Mouse (Mus musculus): ENCODE results near the gene Birc5. TPM values are rescaled to one million over a fixed set of nuclear protein-coding genes. Genes with fewer than 3 reads are reported as not detected.

The Birc5 gene
- polyA plus RNA-seq, 1 experiment from 2014 or later = 215 TPM

- WGBS = 11% methylated on average over 6 of the region's 6 CpGs
- Histone ChIP-seq H3K9ac (no peak overlapping the region), H3K27ac (peak overlapping the region; percentile 54; the same call in 1 of the 2 replicates), H3K9me3 (replicated peaks) (no peaks in the 10 kb centered on the region), H3K27me3 (no peaks in the 10 kb centered on the region; the same call in 1 of the 2 replicates), H3K4me2 (no peak overlapping the region), H3K4me3 (no peak overlapping the region), H3K4me1 (replicated peaks) (peaks cover 48% of the 10 kb centered on the region), H3K36me3 (no peaks in the 10 kb centered on the region)
- no peak for ATAC-seq (replicated peaks; ENCODE audit: insufficient number of reproducible peaks, insufficient read depth, low FRiP score, low read depth)
These were observed 26.6 kb downstream of the Birc5 start for GRCm38 (mm10) chr11:117875681-117876080.

- Histone ChIP-seq H3K9me3 (replicated peaks) (no peaks in the 10 kb centered on the region), H3K27me3 (no peaks in the 10 kb centered on the region; the same call in 1 of the 2 replicates), H3K4me2 (peak overlapping the region; percentile 62), H3K9ac (peak overlapping the region; percentile 36; the same call in 1 of the 2 replicates), H3K27ac (peak overlapping the region; percentile 81), H3K4me3 (peak overlapping the region; percentile 24), H3K4me1 (replicated peaks) (peaks cover 60% of the 10 kb centered on the region), H3K36me3 (no peaks in the 10 kb centered on the region)
- peak; percentile 59 for ATAC-seq (replicated peaks; ENCODE audit: insufficient number of reproducible peaks, insufficient read depth, low FRiP score, low read depth)
- WGBS = 12% methylated on average over 13 of the region's 13 CpGs
These were observed 29.1 kb downstream of the Birc5 start for GRCm38 (mm10) chr11:117877917-117878745.

GRCm38 (mm10) chr11:117878892-117879291 is 29.8 kb downstream of the Birc5 start:
- peak overlapping the region; percentile 24; the same call in 1 of the 2 replicates for H3K4me3 ChIP-seq
- H3K4me1 ChIP-seq (replicated peaks) = peaks cover 56% of the 10 kb centered on the region
- no peaks in the 10 kb centered on the region for H3K9me3 ChIP-seq (replicated peaks)
- 41% methylated on average over 8 of the region's 8 CpGs for WGBS
- no peaks in the 10 kb centered on the region for H3K36me3 ChIP-seq
- H3K4me2 ChIP-seq = peak overlapping the region; percentile 62
- peak overlapping the region; percentile 81 for H3K27ac ChIP-seq
- ATAC-seq (replicated peaks; ENCODE audit: insufficient number of reproducible peaks, insufficient read depth, low FRiP score, low read depth) = no peak
- peak overlapping the region; percentile 36; the same call in 1 of the 2 replicates for H3K9ac ChIP-seq
- H3K27me3 ChIP-seq = no peaks in the 10 kb centered on the region; the same call in 1 of the 2 replicates

- no peaks in the 10 kb centered on the region for H3K9me3 ChIP-seq (replicated peaks)
- H3K36me3 ChIP-seq = no peaks in the 10 kb centered on the region
- peaks cover 56% of the 10 kb centered on the region for H3K4me1 ChIP-seq (replicated peaks)
- 78% methylated on average over 6 of the region's 6 CpGs for WGBS
- no peak overlapping the region for H3K4me3 ChIP-seq
- no peak overlapping the region for H3K9ac ChIP-seq
- H3K27me3 ChIP-seq = no peaks in the 10 kb centered on the region; the same call in 1 of the 2 replicates
- no peak overlapping the region for H3K4me2 ChIP-seq
- ATAC-seq (replicated peaks; ENCODE audit: insufficient number of reproducible peaks, insufficient read depth, low FRiP score, low read depth) = no peak
- no peak overlapping the region for H3K27ac ChIP-seq
These were observed 30.6 kb downstream of the Birc5 start for GRCm38 (mm10) chr11:117879676-117880075.

GRCm38 (mm10) chr11:117880336-117880976 is 31.4 kb downstream of the Birc5 start:
- H3K27ac ChIP-seq = no peak overlapping the region
- no peak overlapping the region for H3K4me3 ChIP-seq
- 80% methylated on average over 9 of the region's 9 CpGs for WGBS
- H3K9me3 ChIP-seq (replicated peaks) = no peaks in the 10 kb centered on the region
- peaks cover 49% of the 10 kb centered on the region for H3K4me1 ChIP-seq (replicated peaks)
- H3K9ac ChIP-seq = no peak overlapping the region
- H3K4me2 ChIP-seq = no peak overlapping the region
- ATAC-seq (replicated peaks; ENCODE audit: insufficient number of reproducible peaks, insufficient read depth, low FRiP score, low read depth) = no peak
- H3K27me3 ChIP-seq = no peaks in the 10 kb centered on the region; the same call in 1 of the 2 replicates
- no peaks in the 10 kb centered on the region for H3K36me3 ChIP-seq

GRCm38 (mm10) chr11:117880977-117881358 is 31.9 kb downstream of the Birc5 start:
- H3K9ac ChIP-seq = no peak overlapping the region
- H3K9me3 ChIP-seq (replicated peaks) = no peaks in the 10 kb centered on the region
- H3K27me3 ChIP-seq = no peaks in the 10 kb centered on the region; the same call in 1 of the 2 replicates
- no peak for ATAC-seq (replicated peaks; ENCODE audit: insufficient number of reproducible peaks, insufficient read depth, low FRiP score, low read depth)
- 67% methylated on average over 6 of the region's 6 CpGs for WGBS
- no peak overlapping the region for H3K4me3 ChIP-seq
- no peaks in the 10 kb centered on the region for H3K36me3 ChIP-seq
- H3K27ac ChIP-seq = 0 out of 2 replicates have a peak overlapping the region, but pooled peaks have one; percentile 50
- peaks cover 46% of the 10 kb centered on the region for H3K4me1 ChIP-seq (replicated peaks)
- no peak overlapping the region for H3K4me2 ChIP-seq

- peaks cover 45% of the 10 kb centered on the region for H3K4me1 ChIP-seq (replicated peaks)
- H3K9ac ChIP-seq = no peak overlapping the region
- no peak for ATAC-seq (replicated peaks; ENCODE audit: insufficient number of reproducible peaks, insufficient read depth, low FRiP score, low read depth)
These were observed 32.7 kb downstream of the Birc5 start for GRCm38 (mm10) chr11:117881787-117882186.

GRCm38 (mm10) chr11:117882208-117882607 is 33.2 kb downstream of the Birc5 start:
- no peak overlapping the region for H3K4me3 ChIP-seq
- no peaks in the 10 kb centered on the region for H3K36me3 ChIP-seq
- 72% methylated on average over 1 of the region's 1 CpGs for WGBS
- no peaks in the 10 kb centered on the region for H3K9me3 ChIP-seq (replicated peaks)
- H3K9ac ChIP-seq = no peak overlapping the region
- no peak for ATAC-seq (replicated peaks; ENCODE audit: insufficient number of reproducible peaks, insufficient read depth, low FRiP score, low read depth)
- H3K4me2 ChIP-seq = no peak overlapping the region
- H3K4me1 ChIP-seq (replicated peaks) = peaks cover 45% of the 10 kb centered on the region
- no peaks in the 10 kb centered on the region; the same call in 1 of the 2 replicates for H3K27me3 ChIP-seq
- H3K27ac ChIP-seq = peak overlapping the region; percentile 50

More at GRCm38 (mm10) chr11:117881787-117882186, 32.7 kb downstream of the Birc5 start:
- H3K27me3 ChIP-seq = no peaks in the 10 kb centered on the region; the same call in 1 of the 2 replicates
- no peaks in the 10 kb centered on the region for H3K36me3 ChIP-seq
- H3K4me3 ChIP-seq = no peak overlapping the region
- H3K4me2 ChIP-seq = no peak overlapping the region
- H3K27ac ChIP-seq = peak overlapping the region; percentile 50
- no peaks in the 10 kb centered on the region for H3K9me3 ChIP-seq (replicated peaks)
- WGBS = 18% methylated on average over 8 of the region's 8 CpGs

GRCm38 (mm10) chr11:117886000-117886399 is 36.9 kb downstream of the Birc5 start:
- Histone ChIP-seq H3K4me3 (no peak overlapping the region), H3K9ac (no peak overlapping the region), H3K36me3 (no peaks in the 10 kb centered on the region), H3K9me3 (replicated peaks) (no peaks in the 10 kb centered on the region), H3K4me1 (replicated peaks) (peaks cover 51% of the 10 kb centered on the region), H3K27me3 (peaks cover 19% of the 10 kb centered on the region), H3K27ac (no peak overlapping the region), H3K4me2 (no peak overlapping the region)
- 39% methylated on average over 5 of the region's 5 CpGs for WGBS
- no peak for ATAC-seq (replicated peaks; ENCODE audit: insufficient number of reproducible peaks, insufficient read depth, low FRiP score, low read depth)

GRCm38 (mm10) chr11:117888168-117888852 is 39.3 kb downstream of the Birc5 start:
- no peak for ATAC-seq (replicated peaks; ENCODE audit: insufficient number of reproducible peaks, insufficient read depth, low FRiP score, low read depth)
- H3K27me3 ChIP-seq = peaks cover 24% of the 10 kb centered on the region
- no peaks in the 10 kb centered on the region for H3K9me3 ChIP-seq (replicated peaks)
- no peak overlapping the region for H3K27ac ChIP-seq
- H3K36me3 ChIP-seq = no peaks in the 10 kb centered on the region
- H3K4me3 ChIP-seq = peak overlapping the region; percentile 27
- H3K9ac ChIP-seq = no peak overlapping the region
- 38% methylated on average over 20 of the region's 20 CpGs for WGBS
- H3K4me1 ChIP-seq (replicated peaks) = peaks cover 38% of the 10 kb centered on the region
- H3K4me2 ChIP-seq = peak overlapping the region; percentile 58
